Mouse (Mus musculus): ENCODE results near the gene Appbp2. TPM values are rescaled to one million over a fixed set of nuclear protein-coding genes. Genes with fewer than 3 reads are reported as not detected.

Gene Appbp2
- polyA plus RNA-seq, 2 experiments, result 30.4 to 48.0 TPM

GRCm38 (mm10) chr11:85184839-85185238 lies 50.1 kb downstream of the Appbp2 start:
- no peak overlapping the region for H3K4me2 ChIP-seq (replicated peaks; ENCODE audit: low read depth, low read length, severe bottlenecking)
- no peak for DNase-seq (ENCODE audit: low spot score)
- no peak for ATAC-seq (ENCODE audit: low FRiP score, low read depth)
- H3K27me3 ChIP-seq (ENCODE audit: control insufficient read depth, insufficient read depth, low read length), result no peaks in the 10 kb centered on the region
- H3K9ac ChIP-seq (ENCODE audit: low read depth, low read length, severe bottlenecking), result no peak overlapping the region
- 88% methylated on average over 6 of the region's 6 CpGs for WGBS
- H3K27ac ChIP-seq (replicated peaks; ENCODE audit: low read depth, low read length), result no peak overlapping the region
- H3K36me3 ChIP-seq (ENCODE audit: control insufficient read depth, insufficient read depth, low read length), result peaks cover 18% of the 10 kb centered on the region
- TF ChIP-seq POLR2A (IDR thresholded peaks at IDR 0.05; ENCODE audit: borderline replicate concordance, extremely low read depth, insufficient read depth, insufficient read length), result no peak
- no peaks in the 10 kb centered on the region for H3K4me1 ChIP-seq (ENCODE audit: control insufficient read depth, insufficient read depth, low read length)
- H3K9me3 ChIP-seq (ENCODE audit: control insufficient read depth, low read length), result no peaks in the 10 kb centered on the region
- no peak overlapping the region for H3K4me3 ChIP-seq (replicated peaks; ENCODE audit: low read length)

GRCm38 (mm10) chr11:85184082-85184481 lies 50.8 kb downstream of the Appbp2 start:
- Histone ChIP-seq H3K27me3 (ENCODE audit: control insufficient read depth, insufficient read depth, low read length) (no peaks in the 10 kb centered on the region), H3K9ac (ENCODE audit: low read depth, low read length, severe bottlenecking) (no peak overlapping the region), H3K36me3 (ENCODE audit: control insufficient read depth, insufficient read depth, low read length) (peaks cover 10% of the 10 kb centered on the region), H3K9me3 (ENCODE audit: control insufficient read depth, low read length) (no peaks in the 10 kb centered on the region), H3K4me1 (ENCODE audit: control insufficient read depth, insufficient read depth, low read length) (no peaks in the 10 kb centered on the region), H3K27ac (replicated peaks; ENCODE audit: low read depth, low read length) (no peak overlapping the region), H3K4me3 (replicated peaks; ENCODE audit: low read length) (no peak overlapping the region), H3K4me2 (replicated peaks; ENCODE audit: low read depth, low read length, severe bottlenecking) (no peak overlapping the region)
- 73% methylated on average over 5 of the region's 5 CpGs for WGBS
- ATAC-seq (ENCODE audit: low FRiP score, low read depth) (no peak), DNase-seq (ENCODE audit: low spot score) (no peak)
- TF ChIP-seq POLR2A (IDR thresholded peaks at IDR 0.05; ENCODE audit: borderline replicate concordance, extremely low read depth, insufficient read depth, insufficient read length), result no peak

GRCm38 (mm10) chr11:85183284-85183779 lies 51.6 kb downstream of the Appbp2 start:
- Histone ChIP-seq H3K4me2 (replicated peaks; ENCODE audit: low read depth, low read length, severe bottlenecking) (peak overlapping the region; percentile 62), H3K4me3 (replicated peaks; ENCODE audit: low read length) (peak overlapping the region; percentile 33), H3K27ac (replicated peaks; ENCODE audit: low read depth, low read length) (no peak overlapping the region), H3K9me3 (ENCODE audit: control insufficient read depth, low read length) (no peaks in the 10 kb centered on the region), H3K27me3 (ENCODE audit: control insufficient read depth, insufficient read depth, low read length) (no peaks in the 10 kb centered on the region), H3K9ac (ENCODE audit: low read depth, low read length, severe bottlenecking) (peak overlapping the region; percentile 51), H3K4me1 (ENCODE audit: control insufficient read depth, insufficient read depth, low read length) (no peaks in the 10 kb centered on the region), H3K36me3 (ENCODE audit: control insufficient read depth, insufficient read depth, low read length) (peaks cover 3% of the 10 kb centered on the region)
- DNase-seq (ENCODE audit: low spot score) (no peak), ATAC-seq (ENCODE audit: low FRiP score, low read depth) (no peak)
- no peak for TF ChIP-seq POLR2A (IDR thresholded peaks at IDR 0.05; ENCODE audit: borderline replicate concordance, extremely low read depth, insufficient read depth, insufficient read length)
- WGBS, result 21% methylated on average over 13 of the region's 13 CpGs

GRCm38 (mm10) chr11:85182617-85183283 lies 52.2 kb downstream of the Appbp2 start:
- 5% methylated on average over 20 of the region's 20 CpGs for WGBS
- peak overlapping the region; percentile 51 for H3K9ac ChIP-seq (ENCODE audit: low read depth, low read length, severe bottlenecking)
- peak overlapping the region; percentile 33 for H3K4me3 ChIP-seq (replicated peaks; ENCODE audit: low read length)
- ATAC-seq (ENCODE audit: low FRiP score, low read depth) (peak; percentile 89), DNase-seq (ENCODE audit: low spot score) (peak; percentile 84)
- H3K27ac ChIP-seq (replicated peaks; ENCODE audit: low read depth, low read length), result no peak overlapping the region
- no peaks in the 10 kb centered on the region for H3K27me3 ChIP-seq (ENCODE audit: control insufficient read depth, insufficient read depth, low read length)
- peak overlapping the region; percentile 62 for H3K4me2 ChIP-seq (replicated peaks; ENCODE audit: low read depth, low read length, severe bottlenecking)
- H3K4me1 ChIP-seq (ENCODE audit: control insufficient read depth, insufficient read depth, low read length), result no peaks in the 10 kb centered on the region
- TF ChIP-seq POLR2A (IDR thresholded peaks at IDR 0.05; ENCODE audit: borderline replicate concordance, extremely low read depth, insufficient read depth, insufficient read length), result no peak
- no peaks in the 10 kb centered on the region for H3K36me3 ChIP-seq (ENCODE audit: control insufficient read depth, insufficient read depth, low read length)
- no peaks in the 10 kb centered on the region for H3K9me3 ChIP-seq (ENCODE audit: control insufficient read depth, low read length)

GRCm38 (mm10) chr11:85178413-85178812 lies 56.5 kb downstream of the Appbp2 start:
- no peak for ATAC-seq (ENCODE audit: low FRiP score, low read depth)

More at GRCm38 (mm10) chr11:85178413-85178812, 56.5 kb downstream of the Appbp2 start:
- Histone ChIP-seq H3K27ac (replicated peaks; ENCODE audit: low read depth, low read length) (no peak overlapping the region), H3K9ac (ENCODE audit: low read depth, low read length, severe bottlenecking) (no peak overlapping the region), H3K27me3 (ENCODE audit: control insufficient read depth, insufficient read depth, low read length) (no peaks in the 10 kb centered on the region), H3K4me1 (ENCODE audit: control insufficient read depth, insufficient read depth, low read length) (no peaks in the 10 kb centered on the region), H3K4me3 (replicated peaks; ENCODE audit: low read length) (no peak overlapping the region), H3K9me3 (ENCODE audit: control insufficient read depth, low read length) (no peaks in the 10 kb centered on the region), H3K36me3 (ENCODE audit: control insufficient read depth, insufficient read depth, low read length) (no peaks in the 10 kb centered on the region), H3K4me2 (replicated peaks; ENCODE audit: low read depth, low read length, severe bottlenecking) (no peak overlapping the region)
- WGBS, result 87% methylated on average over 4 of the region's 4 CpGs
- TF ChIP-seq POLR2A (IDR thresholded peaks at IDR 0.05; ENCODE audit: borderline replicate concordance, extremely low read depth, insufficient read depth, insufficient read length), result no peak
- no peak for DNase-seq (ENCODE audit: low spot score)

Measured in limb, embryonic 14.5 days (tissue).